Mouse (Mus musculus) splenic B cell, adult 2 months (primary cell): ENCODE data around the gene Hcn1.
"Not testable (repeated sequence)": the region's sequence is repeated elsewhere in the genome, so short reads cannot be mapped to it uniquely, and the experiment has no call there.

Source experiments
- DNase-seq: peaks from one replicate; pipeline ENCODE4 v3.0.0-alpha.2; 2011; ENCODE audit warnings: low read depth, low spot score
- H3K27me3 ChIP-seq: 2 replicates; pipeline ENCODE4 v1.6.1; 2012; ENCODE audit warnings: mild to moderate bottlenecking, low read length, moderate library complexity, mixed read lengths; ENCODE audit not compliant: control insufficient read depth, poor library complexity, insufficient read depth, severe bottlenecking
- H3K36me3 ChIP-seq: 2 replicates; pipeline ENCODE4 v1.6.1; 2012; ENCODE audit warnings: mild to moderate bottlenecking, low read length, moderate library complexity, mixed read lengths; ENCODE audit not compliant: control insufficient read depth, poor library complexity, insufficient read depth, severe bottlenecking

Gene Hcn1

DNA sequence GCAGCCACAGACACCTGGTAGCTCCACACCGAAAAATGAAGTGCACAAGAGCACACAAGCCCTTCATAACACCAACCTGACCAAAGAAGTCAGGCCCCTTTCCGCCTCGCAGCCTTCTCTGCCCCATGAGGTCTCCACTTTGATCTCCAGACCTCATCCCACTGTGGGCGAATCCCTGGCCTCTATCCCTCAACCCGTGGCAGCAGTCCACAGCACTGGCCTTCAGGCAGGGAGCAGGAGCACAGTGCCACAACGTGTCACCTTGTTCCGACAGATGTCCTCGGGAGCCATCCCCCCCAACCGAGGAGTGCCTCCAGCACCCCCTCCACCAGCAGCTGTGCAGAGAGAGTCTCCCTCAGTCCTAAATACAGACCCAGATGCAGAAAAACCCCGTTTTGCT is 373.7 kb downstream of the Hcn1 start:
- Histone ChIP-seq H3K27me3 (no peaks in the 10 kb centered on the region), H3K36me3 (no peaks in the 10 kb centered on the region)
- no peak for DNase-seq

GRCm38 (mm10) chr13:117984339-117984738 is 382.2 kb downstream of the Hcn1 start:
- no peaks in the 10 kb centered on the region for H3K27me3 ChIP-seq

GRCm38 (mm10) chr13:117999767-118000488 is 397.8 kb downstream of the Hcn1 start:
- no peak for DNase-seq
- no peaks in the 10 kb centered on the region for H3K36me3 ChIP-seq
- H3K27me3 ChIP-seq: no peaks in the 10 kb centered on the region

More at GRCm38 (mm10) chr13:117984339-117984738, 382.2 kb downstream of the Hcn1 start:
- H3K36me3 ChIP-seq: no peaks in the 10 kb centered on the region
- DNase-seq: no peak

DNA sequence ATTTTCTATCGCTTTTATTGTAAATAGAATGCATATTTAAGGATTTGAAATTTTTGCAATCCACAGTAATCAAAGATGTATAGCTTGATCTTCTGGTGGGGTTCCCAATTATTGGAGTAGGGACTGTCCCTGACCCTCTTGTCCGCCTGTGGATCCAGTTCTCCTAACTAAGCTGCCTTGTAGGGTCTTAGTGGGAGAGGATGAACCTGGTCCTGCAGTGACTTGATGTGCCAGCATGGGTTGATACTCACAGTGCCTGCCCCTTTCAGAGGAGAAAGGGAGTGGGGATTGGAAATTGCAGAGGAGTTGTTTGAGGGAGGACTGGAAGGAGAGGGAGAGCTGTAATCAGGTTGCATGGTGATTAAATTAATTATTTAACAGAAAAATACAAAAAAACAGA is 398.4 kb downstream of the Hcn1 start:
- H3K27me3 ChIP-seq: no peaks in the 10 kb centered on the region
- no peak for DNase-seq
- no peaks in the 10 kb centered on the region for H3K36me3 ChIP-seq

- DNase-seq: no peak
- H3K36me3 ChIP-seq: no peaks in the 10 kb centered on the region
- H3K27me3 ChIP-seq: no peaks in the 10 kb centered on the region
Observed at GRCm38 (mm10) chr13:118021176-118021575, 419.1 kb downstream of the Hcn1 start.

DNA sequence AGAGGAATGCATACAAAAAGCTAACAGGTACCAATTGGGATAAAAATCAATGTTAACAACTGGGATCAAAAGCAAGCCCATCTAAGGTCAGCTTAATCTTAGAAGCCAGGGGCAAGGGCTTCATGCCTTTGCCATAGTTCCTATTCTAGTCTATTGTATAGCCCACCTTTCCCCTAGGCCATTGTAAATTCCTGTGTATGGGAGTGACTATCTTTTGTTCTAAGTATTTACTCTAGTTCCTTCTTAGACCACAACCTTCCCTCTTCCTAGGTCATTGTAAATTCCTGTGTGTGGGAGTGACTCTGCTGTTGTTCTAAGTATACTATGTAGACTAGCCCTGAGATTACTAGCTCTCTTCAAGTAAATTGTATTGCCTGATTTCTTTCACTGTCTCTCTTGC is 420.8 kb downstream of the Hcn1 start:
- not testable (repeated sequence) for DNase-seq, H3K36me3 ChIP-seq

DNA sequence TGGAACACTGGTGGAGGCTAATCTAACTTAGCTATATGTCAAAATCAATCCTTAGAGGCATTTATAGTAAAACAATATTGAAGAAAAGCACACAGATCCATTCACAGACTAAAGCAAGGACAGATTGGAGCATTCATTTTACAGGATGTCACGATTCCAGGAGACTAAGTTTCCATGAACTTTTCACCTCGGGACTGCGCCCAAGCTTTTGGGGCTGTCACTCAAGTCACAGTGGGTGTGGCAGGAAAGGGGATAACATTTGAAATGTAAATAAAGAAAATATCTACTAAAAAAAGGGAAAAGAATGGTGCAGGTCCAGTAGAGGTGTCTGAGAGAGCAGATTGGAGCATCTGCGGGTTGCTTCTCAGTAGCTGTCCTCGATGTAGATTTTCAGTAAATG is 421.3 kb downstream of the Hcn1 start:
- DNase-seq: no peak
- no peaks in the 10 kb centered on the region for H3K36me3 ChIP-seq
- H3K27me3 ChIP-seq: no peaks in the 10 kb centered on the region

More for the DNA sequence above, 420.8 kb downstream of the Hcn1 start:
- not testable (repeated sequence) for H3K27me3 ChIP-seq

- no peak for DNase-seq
- Histone ChIP-seq H3K27me3 (no peaks in the 10 kb centered on the region), H3K36me3 (no peaks in the 10 kb centered on the region)
Observed at GRCm38 (mm10) chr13:118026510-118026909, 424.4 kb downstream of the Hcn1 start.

- no peaks in the 10 kb centered on the region for H3K27me3 ChIP-seq
- no peak for DNase-seq
- H3K36me3 ChIP-seq: no peaks in the 10 kb centered on the region
Observed at GRCm38 (mm10) chr13:118027868-118028267, 425.7 kb downstream of the Hcn1 start.

DNA sequence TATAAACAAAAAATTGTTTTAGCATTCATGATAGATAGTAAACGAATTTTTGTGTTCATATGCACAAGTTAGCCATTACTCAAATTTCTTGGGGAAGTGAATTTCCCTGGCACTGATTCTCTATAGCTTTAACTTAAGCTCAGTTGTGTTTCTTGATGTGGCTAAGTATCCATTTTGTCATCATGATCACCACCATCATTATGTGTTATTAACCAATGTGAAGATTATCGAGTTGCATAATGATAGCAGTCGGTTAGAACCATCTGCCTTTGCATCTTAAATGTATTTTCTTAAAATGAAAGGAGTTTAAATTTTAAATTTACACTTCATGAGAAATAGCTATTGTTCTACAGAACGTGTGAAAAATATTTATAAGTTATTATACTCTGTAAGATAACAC is 426.5 kb downstream of the Hcn1 start:
- no peaks in the 10 kb centered on the region for H3K27me3 ChIP-seq
- no peaks in the 10 kb centered on the region for H3K36me3 ChIP-seq
- no peak for DNase-seq

GRCm38 (mm10) chr13:118029579-118029978 is 427.5 kb downstream of the Hcn1 start:
- Histone ChIP-seq H3K27me3 (no peaks in the 10 kb centered on the region), H3K36me3 (no peaks in the 10 kb centered on the region)
- DNase-seq: no peak

GRCm38 (mm10) chr13:118035598-118035997 is 433.5 kb downstream of the Hcn1 start:
- no peaks in the 10 kb centered on the region for H3K27me3 ChIP-seq
- no peaks in the 10 kb centered on the region for H3K36me3 ChIP-seq
- no peak for DNase-seq
